Mouse (Mus musculus) heart, adult 2 months (tissue): ENCODE measurements around the gene Slc9a9. TPM values are rescaled to one million over a fixed set of nuclear protein-coding genes. Genes with fewer than 3 reads are reported as not detected.
A peak's percentile ranks its signal among the peaks of the same experiment; 100 is the strongest.

Source experiments
- DNase-seq, 2 experiments: peaks; one replicate each; pipeline ENCODE4 v3.0.0; 2021
- H3K27ac ChIP-seq: fragments of 200-600 bp; 2 replicates; pipeline ENCODE4 v1.8.1; 2022
- H3K27me3 ChIP-seq: fragments of 200-500 bp; 2 replicates; pipeline ENCODE4 v1.6.1; 2012; ENCODE audit warnings: mild to moderate bottlenecking, low read length, inconsistent platforms, mixed read lengths; ENCODE audit not compliant: control insufficient read depth, insufficient read depth
- H3K36me3 ChIP-seq: fragments of 200-500 bp; 2 replicates; pipeline ENCODE4 v1.6.1; 2012; ENCODE audit warnings: low read length, inconsistent platforms; ENCODE audit not compliant: control insufficient read depth, insufficient read depth
- H3K4me1 ChIP-seq: fragments of 200-500 bp; 2 replicates; pipeline ENCODE4 v1.6.1; 2011; ENCODE audit warnings: low read length; ENCODE audit not compliant: control insufficient read depth, insufficient read depth
- H3K4me3 ChIP-seq: fragments of 200-600 bp; 2 replicates; pipeline ENCODE4 v1.8.1; 2022
- H3K79me2 ChIP-seq: fragments of 200-500 bp; replicated peaks from 2 replicates; pipeline ENCODE4 v1.6.1; 2012; ENCODE audit warnings: mild to moderate bottlenecking, inconsistent platforms, low read length, moderate library complexity, mixed read lengths; ENCODE audit not compliant: control insufficient read depth, insufficient read depth
- H3K9ac ChIP-seq: fragments of 200-500 bp; 2 replicates; pipeline ENCODE4 v1.6.1; 2012; ENCODE audit warnings: low read depth, mild to moderate bottlenecking, control low read depth, inconsistent platforms, low read length, mixed read lengths
- CTCF ChIP-seq: fragments of 200-600 bp; IDR thresholded peaks from 2 replicates; pipeline ENCODE4 v1.8.1; 2022; ENCODE audit warnings: antibody characterized with exemption, mild to moderate bottlenecking, moderate library complexity
- EP300 ChIP-seq: fragments of 200-500 bp; IDR thresholded peaks from 2 replicates; pipeline ENCODE4 v1.6.1; 2011; ENCODE audit warnings: low read depth, low read length, control low read depth; ENCODE audit not compliant: insufficient read depth
- POLR2A ChIP-seq: fragments of 200-500 bp; IDR thresholded peaks from 2 replicates; pipeline ENCODE4 v1.6.1; 2011; ENCODE audit warnings: mild to moderate bottlenecking, low read depth, low read length, control low read depth; ENCODE audit not compliant: insufficient read depth
- WGBS: fragments of 180-500 bp; shearing (Covaris S2); methylation state at CpG from one replicate; pipeline ENCODE4 v1.1.7; 2018; 5-methylcytosine and 5-hydroxymethylcytosine counted together
- intact Hi-C: fragments of 180-260 bp; cut with DNase I; formaldehyde crosslinking; loops from one replicate; pipeline ENCODE4 v1.15.1; 2025
- polyA plus RNA-seq: library from polyadenylated mRNA; depleted of rRNA; stranded (reverse); fragments of >200 nt; gene quantifications from 2 replicates; pipeline ENCODE4 v1.2.3, GENCODE M21; 2012
- total RNA-seq, 2 experiments: library from RNA; stranded (reverse); gene quantifications; 2 replicates each; pipeline ENCODE4 v1.2.3; 2021

The Slc9a9 gene
- total and polyA plus RNA-seq, 3 experiments = 1.9 to 2.2 (median 2.0) TPM

DNA sequence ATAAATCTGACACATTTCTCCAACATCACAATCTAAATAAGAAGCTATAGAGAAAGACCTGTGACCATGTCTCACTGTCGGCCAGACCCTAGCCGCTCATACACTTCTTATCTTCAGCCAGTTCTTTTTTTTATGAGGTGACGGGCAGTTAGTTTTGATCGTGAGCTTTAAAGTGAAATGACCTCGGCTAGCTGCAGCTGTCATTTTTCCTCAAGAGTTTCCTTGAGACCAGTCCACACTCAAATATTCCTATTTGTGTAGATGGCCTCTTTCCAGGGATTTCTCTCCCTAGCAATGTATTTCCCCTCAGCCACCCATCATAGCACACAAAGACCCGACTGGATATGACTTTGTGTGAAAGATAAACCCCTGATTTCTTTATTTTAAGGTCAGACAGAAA lies 521.7 kb downstream of the Slc9a9 start:
- Histone ChIP-seq H3K9ac (no peak overlapping the region), H3K4me1 (peaks cover 12% of the 10 kb centered on the region), H3K79me2 (no peaks in the 10 kb centered on the region), H3K36me3 (no peaks in the 10 kb centered on the region), H3K4me3 (no peak overlapping the region), H3K27me3 (no peaks in the 10 kb centered on the region), H3K27ac (no peak overlapping the region)
- intact Hi-C loops = no loop called here
- 68% methylated on average over 6 of the region's 6 CpGs for WGBS
- TF ChIP-seq EP300 (no peak), POLR2A (no peak), CTCF (no peak)
- DNase-seq = no peak

DNA sequence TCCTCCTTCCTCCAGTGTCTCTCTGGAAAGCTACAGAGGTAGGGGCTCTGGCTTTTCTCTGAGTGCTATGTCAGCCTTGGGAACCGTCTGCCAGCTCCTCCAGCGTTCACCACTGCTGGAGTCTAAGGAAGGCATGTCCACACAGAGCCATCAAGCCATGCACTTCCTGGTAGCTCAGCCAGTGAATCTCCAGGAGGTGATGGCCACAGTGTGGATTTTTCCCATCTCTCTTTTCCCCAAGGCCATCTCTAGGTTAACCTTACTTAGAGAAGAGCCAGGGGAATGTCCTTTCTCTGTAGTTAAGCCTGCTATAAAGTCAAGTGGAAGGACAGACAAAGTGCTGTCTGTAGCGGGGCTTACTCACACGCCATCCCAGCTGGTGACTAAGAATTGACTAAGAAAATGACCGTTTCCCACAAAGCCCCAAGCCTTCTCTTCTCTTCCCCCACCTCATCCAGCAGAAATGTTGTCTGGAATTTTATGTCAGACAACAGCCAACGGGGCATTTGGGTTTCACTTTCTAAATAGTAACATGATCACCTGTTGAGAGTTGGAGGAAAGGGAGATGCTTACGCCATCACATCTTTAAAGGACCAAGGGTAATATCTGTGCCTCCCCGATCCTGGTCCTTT lies 523.3 kb downstream of the Slc9a9 start:
- WGBS = 74% methylated on average over 8 of the region's 8 CpGs
- no peak overlapping the region; the same call in 1 of the 2 replicates for H3K27ac ChIP-seq
- intact Hi-C loops = no loop called here

DNA sequence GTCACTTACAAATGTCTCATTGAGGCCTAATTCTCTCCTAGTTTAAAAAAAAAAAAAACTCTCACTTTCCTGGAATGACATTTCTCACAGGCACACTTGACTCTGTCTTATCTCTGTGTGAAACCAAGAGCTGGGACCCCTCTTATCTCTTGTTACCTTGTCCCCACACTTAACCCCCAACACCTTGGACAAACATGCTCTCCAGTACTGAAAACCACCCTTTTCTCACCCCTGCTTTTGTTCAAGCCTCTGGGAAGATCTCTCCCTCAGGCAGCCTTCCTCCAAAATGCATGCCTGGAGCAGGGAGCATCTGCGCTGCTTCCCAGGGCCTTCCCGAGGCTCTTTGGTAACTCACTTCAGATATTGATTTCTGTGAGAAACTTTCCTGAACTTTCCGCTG lies 524.0 kb downstream of the Slc9a9 start:
- Histone ChIP-seq H3K4me3 (no peak overlapping the region), H3K27me3 (no peaks in the 10 kb centered on the region), H3K9ac (no peak overlapping the region), H3K79me2 (no peaks in the 10 kb centered on the region), H3K4me1 (peaks cover 12% of the 10 kb centered on the region), H3K36me3 (no peaks in the 10 kb centered on the region), H3K27ac (peak overlapping the region; percentile 60)
- no peak for DNase-seq
- 44% methylated on average over 3 of the region's 3 CpGs for WGBS
- TF ChIP-seq CTCF (no peak), EP300 (no peak), POLR2A (no peak)
- intact Hi-C loops = no loop called here

More for the DNA sequence above, 523.3 kb downstream of the Slc9a9 start:
- Histone ChIP-seq H3K36me3 (no peaks in the 10 kb centered on the region), H3K27me3 (no peaks in the 10 kb centered on the region), H3K9ac (no peak overlapping the region), H3K4me1 (peaks cover 12% of the 10 kb centered on the region), H3K79me2 (no peaks in the 10 kb centered on the region), H3K4me3 (no peak overlapping the region)
- TF ChIP-seq EP300 = no peak
- no peak for TF ChIP-seq POLR2A
- no peak for TF ChIP-seq CTCF
- no peak for DNase-seq

DNA sequence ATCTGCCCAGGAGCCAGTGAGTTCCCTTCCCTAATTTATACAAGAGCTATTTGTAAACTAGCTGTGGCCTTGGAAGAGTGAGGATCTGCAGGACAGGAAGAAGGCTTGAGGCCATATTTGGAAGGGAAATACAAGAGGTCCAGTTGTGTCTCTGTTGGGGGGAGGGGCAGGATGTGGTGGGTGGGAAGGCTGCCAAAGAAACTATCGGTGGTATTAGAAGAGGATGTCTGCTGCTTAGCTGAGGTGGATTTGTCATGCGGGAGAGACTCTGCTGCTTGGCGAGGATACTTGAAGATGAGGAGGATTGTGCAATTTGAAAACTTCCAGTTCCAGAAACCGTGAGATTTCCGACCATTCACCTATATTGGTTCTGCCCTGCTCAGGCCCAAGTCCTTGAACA lies 524.4 kb downstream of the Slc9a9 start:
- WGBS = 23% methylated on average over 5 of the region's 5 CpGs
- no peaks in the 10 kb centered on the region for H3K36me3 ChIP-seq
- peak overlapping the region; percentile 60 for H3K27ac ChIP-seq
- no peaks in the 10 kb centered on the region for H3K27me3 ChIP-seq
- no peak for TF ChIP-seq CTCF
- TF ChIP-seq EP300 = 0 out of 2 replicates have a peak, but pooled peaks have one; percentile 60
- intact Hi-C loops = no loop called here
- no peaks in the 10 kb centered on the region for H3K79me2 ChIP-seq
- no peak overlapping the region for H3K9ac ChIP-seq
- DNase-seq = peak; percentile 40 to 51
- H3K4me3 ChIP-seq = no peak overlapping the region
- H3K4me1 ChIP-seq = peaks cover 10% of the 10 kb centered on the region

DNA sequence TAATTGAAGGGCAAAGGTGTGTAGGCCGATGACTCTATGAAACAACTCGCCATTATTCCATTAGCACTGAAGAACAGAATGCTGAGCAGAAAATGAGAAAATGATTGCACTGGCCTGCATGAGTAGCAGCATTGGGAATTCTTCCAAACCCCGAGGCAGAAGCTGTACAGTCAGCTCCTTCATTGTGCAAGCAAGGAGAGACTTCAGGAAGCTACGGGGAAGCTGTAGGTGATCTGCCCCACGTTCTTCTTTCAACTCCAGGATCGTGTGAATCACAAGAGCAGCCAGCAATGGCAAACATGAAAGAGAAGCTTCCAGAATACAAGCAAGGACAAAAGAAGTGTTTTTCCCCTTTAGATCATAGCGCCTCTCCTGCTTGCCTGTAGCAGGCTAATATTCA lies 538.0 kb downstream of the Slc9a9 start:
- TF ChIP-seq CTCF (no peak), POLR2A (no peak), EP300 (no peak)
- intact Hi-C loops = no loop called here

DNA sequence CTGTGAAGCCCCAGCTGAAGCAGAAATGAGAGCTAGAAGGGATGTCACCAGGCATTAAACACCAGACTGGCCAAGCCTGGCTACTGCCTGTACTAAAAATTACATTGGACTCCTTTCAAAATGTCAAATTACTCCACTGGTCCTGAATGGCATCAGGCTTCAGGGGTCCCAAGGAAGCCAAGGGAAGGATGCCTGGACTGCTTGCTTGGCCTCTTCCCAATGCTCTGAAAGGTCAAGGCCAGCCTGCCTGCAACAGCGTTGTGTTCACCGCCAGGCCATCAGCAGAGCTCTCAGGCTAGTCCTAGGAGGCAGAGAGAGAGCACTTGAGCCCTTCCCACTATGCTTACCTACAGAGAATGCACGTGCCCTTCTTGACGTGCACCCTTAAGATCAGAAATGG lies 539.0 kb downstream of the Slc9a9 start:
- H3K27me3 ChIP-seq = no peaks in the 10 kb centered on the region
- TF ChIP-seq EP300 (no peak), CTCF (no peak), POLR2A (no peak)
- intact Hi-C loops = no loop called here
- no peaks in the 10 kb centered on the region for H3K36me3 ChIP-seq
- DNase-seq = no peak
- H3K4me1 ChIP-seq = no peaks in the 10 kb centered on the region
- 85% methylated on average over 4 of the region's 4 CpGs for WGBS
- H3K9ac ChIP-seq = no peak overlapping the region
- no peak overlapping the region for H3K27ac ChIP-seq
- H3K79me2 ChIP-seq = no peaks in the 10 kb centered on the region
- no peak overlapping the region for H3K4me3 ChIP-seq

More for the DNA sequence above, 538.0 kb downstream of the Slc9a9 start:
- Histone ChIP-seq H3K36me3 (no peaks in the 10 kb centered on the region), H3K79me2 (no peaks in the 10 kb centered on the region), H3K4me3 (no peak overlapping the region), H3K4me1 (no peaks in the 10 kb centered on the region), H3K27me3 (no peaks in the 10 kb centered on the region), H3K27ac (no peak overlapping the region), H3K9ac (no peak overlapping the region)
- no peak for DNase-seq
- 75% methylated on average over 7 of the region's 7 CpGs for WGBS
